Mouse (Mus musculus): ENCODE data around the gene Acoxl.

Acoxl gene

GRCm38 (mm10) chr2:128138924-128139323 is 300.2 kb downstream of the Acoxl start:
- DNase-seq (ENCODE audit: low read depth, low spot score): no peak

GRCm38 (mm10) chr2:128139781-128140180 is 301.1 kb downstream of the Acoxl start:
- no peak for DNase-seq (ENCODE audit: low read depth, low spot score)

- DNase-seq (ENCODE audit: low read depth, low spot score): no peak
These were observed 301.5 kb downstream of the Acoxl start for GRCm38 (mm10) chr2:128140183-128140582.

DNA sequence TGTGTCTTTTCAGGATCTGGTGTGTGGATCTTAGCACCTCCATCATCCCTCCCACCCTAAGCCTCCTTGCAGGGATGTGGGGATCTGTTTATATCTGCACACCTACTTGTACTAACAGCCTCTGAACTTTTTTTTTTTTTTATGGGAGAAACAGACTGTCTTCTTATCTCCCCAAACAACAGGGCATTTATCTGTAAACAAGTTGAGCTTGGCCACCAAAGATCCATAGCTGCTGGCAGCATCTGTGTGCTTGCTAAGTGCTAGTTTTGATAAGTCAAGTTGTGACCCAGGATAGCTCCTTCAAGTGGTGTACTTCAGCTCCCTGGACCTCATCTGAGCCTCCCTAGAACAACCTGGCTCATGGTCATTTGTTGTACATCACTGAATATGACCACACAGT is 305.3 kb downstream of the Acoxl start:
- DNase-seq (ENCODE audit: low read depth, low spot score): no peak

GRCm38 (mm10) chr2:128145433-128145832 is 306.8 kb downstream of the Acoxl start:
- no peak for DNase-seq (ENCODE audit: low read depth, low spot score)

GRCm38 (mm10) chr2:128149596-128149995 is 310.9 kb downstream of the Acoxl start:
- no peak for DNase-seq (ENCODE audit: low read depth, low spot score)

GRCm38 (mm10) chr2:128152211-128152610 is 313.5 kb downstream of the Acoxl start:
- DNase-seq (ENCODE audit: low read depth, low spot score): no peak

GRCm38 (mm10) chr2:128152845-128153550 is 314.3 kb downstream of the Acoxl start:
- DNase-seq (ENCODE audit: low read depth, low spot score): peak; percentile 63

DNA sequence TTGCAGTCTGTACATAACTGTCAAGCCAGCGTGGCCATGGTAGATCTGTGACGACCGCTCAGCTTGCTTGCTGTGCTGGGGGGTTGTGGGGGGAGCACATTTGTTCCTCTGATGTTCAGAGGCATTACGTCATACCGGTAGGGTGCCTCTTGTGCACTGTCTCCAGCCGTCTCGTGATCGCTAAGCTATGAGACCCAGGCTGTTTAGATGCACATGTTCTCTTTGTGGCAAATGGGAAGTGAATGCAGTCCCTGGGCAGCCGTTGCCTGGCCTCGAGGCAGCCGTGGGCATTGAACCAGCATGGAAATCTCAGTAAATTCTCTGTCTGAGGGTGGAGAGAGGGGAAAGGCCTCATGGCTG is 314.9 kb downstream of the Acoxl start:
- DNase-seq (ENCODE audit: low read depth, low spot score): peak; percentile 70

DNA sequence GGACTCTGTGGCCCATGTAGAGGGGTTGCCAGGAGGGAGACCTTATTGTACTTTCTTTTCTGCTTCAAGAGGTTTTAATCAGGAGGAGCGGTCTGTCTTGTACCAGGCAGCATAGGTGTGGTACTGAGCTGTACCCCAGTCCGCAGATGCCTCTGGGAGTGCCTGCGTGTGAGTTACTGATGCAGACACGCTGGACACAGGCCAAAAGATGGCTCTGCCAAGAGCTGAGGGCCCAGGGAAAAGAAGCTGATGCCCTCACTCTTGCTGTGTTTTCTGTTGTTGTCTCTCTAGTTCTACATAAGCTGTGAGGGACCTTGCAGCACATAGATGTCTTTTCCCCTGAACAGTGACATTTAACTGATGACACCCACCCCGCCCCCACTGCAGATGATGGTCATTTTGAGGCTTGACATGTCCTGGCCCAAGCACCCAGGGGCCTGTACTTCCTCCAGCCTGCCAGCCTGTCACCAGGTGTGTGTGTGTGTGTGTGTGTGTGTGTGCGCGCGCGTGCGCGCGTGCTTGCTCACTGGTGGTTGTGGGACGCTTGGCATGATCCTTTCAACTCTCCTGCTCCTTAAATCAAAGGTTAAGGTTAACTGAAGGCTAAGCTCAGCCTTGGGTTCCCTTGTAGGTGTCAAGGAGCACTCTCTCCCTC is 316.9 kb downstream of the Acoxl start:
- DNase-seq (ENCODE audit: low read depth, low spot score): peak; percentile 16

GRCm38 (mm10) chr2:128156067-128156462 is 317.4 kb downstream of the Acoxl start:
- DNase-seq (ENCODE audit: low read depth, low spot score): no peak

GRCm38 (mm10) chr2:128156557-128157412 is 318.1 kb downstream of the Acoxl start:
- DNase-seq (ENCODE audit: low read depth, low spot score): no peak

- DNase-seq (ENCODE audit: low read depth, low spot score): peak; percentile 49
These were observed 320.2 kb downstream of the Acoxl start for GRCm38 (mm10) chr2:128158734-128159410.

DNA sequence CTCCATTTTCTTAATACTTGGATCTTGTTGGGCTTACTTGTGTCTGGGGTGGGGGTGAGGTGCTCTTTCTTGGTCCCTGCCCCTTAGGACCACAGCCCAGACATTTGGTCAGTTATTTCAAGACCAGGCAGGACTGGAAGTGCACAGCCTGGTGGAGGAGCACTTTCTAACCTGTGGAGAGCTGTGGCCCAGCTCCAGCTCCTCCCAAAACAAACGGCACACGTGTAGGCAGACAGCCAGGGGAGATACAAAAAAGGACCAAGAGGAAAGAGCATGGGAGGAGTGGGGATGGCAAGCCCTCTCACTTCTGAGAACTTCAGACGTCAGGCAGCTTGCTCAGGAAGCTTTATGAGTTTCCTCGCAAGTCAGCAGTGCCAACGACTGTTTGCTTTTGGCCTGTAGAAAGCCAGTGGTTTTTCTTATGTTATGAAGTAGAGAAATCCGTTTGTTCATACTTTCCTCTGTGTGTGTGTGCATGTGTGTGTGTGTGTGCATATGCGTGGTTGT is 321.0 kb downstream of the Acoxl start:
- DNase-seq (ENCODE audit: low read depth, low spot score): peak; percentile 59

GRCm38 (mm10) chr2:128163177-128163576 is 324.5 kb downstream of the Acoxl start:
- DNase-seq (ENCODE audit: low read depth, low spot score): no peak

GRCm38 (mm10) chr2:128166623-128167423 is 328.1 kb downstream of the Acoxl start:
- no peak for DNase-seq (ENCODE audit: low read depth, low spot score)

GRCm38 (mm10) chr2:128167930-128168329 is 329.3 kb downstream of the Acoxl start:
- DNase-seq (ENCODE audit: low read depth, low spot score): no peak

DNA sequence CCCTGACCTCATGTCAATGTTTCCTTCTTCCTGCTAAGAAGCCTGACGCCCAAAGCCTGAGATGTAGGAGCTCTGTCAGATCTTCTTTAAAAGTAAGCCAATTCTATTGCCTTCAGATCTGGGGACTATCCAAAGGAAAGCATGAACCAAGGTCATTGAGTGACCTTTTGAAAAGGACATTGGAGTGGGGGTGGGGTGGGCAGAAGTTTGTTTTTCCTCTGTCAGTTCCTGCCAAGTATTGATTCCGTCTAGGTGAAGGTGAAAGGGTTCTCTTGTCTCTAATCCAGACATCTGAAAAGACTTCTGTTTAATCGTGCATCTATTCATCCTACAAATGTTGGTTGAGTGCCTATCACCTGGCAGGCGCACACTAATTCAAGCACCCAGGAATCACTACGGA is 330.8 kb downstream of the Acoxl start:
- no peak for DNase-seq (ENCODE audit: low read depth, low spot score)

GRCm38 (mm10) chr2:128169972-128170371 is 331.3 kb downstream of the Acoxl start:
- no peak for DNase-seq (ENCODE audit: low read depth, low spot score)

DNA sequence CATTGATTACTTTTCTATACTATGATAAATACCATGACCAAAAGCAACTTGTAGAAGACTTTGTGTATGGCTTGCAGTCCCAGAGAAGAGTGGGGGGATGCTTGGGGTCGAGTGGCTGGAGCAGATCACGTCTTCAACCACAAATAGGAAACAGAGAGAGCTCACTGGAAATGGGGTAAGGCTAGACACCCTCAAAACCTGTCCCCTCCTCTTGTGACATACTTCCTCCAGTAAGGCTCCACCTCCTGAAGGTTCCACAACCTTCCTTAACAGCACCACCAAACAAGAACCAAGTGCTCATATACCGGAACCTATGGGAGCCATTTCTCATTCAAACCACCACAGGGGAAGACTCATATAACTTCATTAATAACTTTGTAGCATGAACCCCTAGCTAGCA is 331.9 kb downstream of the Acoxl start:
- no peak for DNase-seq (ENCODE audit: low read depth, low spot score)

GRCm38 (mm10) chr2:128172266-128172665 is 333.6 kb downstream of the Acoxl start:
- no peak for DNase-seq (ENCODE audit: low read depth, low spot score)
